Mouse (Mus musculus): ENCODE results near the gene Orc5. TPM values are rescaled to one million over a fixed set of nuclear protein-coding genes. Genes with fewer than 3 reads are reported as not detected.
"Not testable (repeated sequence)": the region's sequence is repeated elsewhere in the genome, so short reads cannot be mapped to it uniquely, and the experiment has no call there.

Gene Orc5
- polyA plus RNA-seq, 1 experiment from 2014 or later, result 37.2 TPM

DNA sequence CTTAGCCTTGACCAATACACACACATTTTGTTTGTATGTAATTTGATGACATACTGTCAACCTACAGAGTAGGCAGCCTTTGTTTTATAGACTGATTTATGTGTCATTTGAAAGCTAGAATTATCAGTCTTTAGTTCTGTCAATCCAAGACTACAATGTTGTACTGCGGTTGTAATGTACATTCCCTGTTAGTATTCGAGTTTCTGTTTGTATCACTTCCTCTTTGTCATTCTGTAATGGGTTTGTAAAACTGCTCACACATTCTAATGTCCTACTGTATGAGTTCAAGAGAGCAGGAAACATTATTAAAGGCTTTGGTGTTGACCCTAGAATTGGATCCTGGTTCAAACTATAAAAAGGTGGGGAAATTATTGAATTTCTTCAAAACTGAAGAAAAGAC lies 30.5 kb downstream of the Orc5 start:
- no peak for ATAC-seq (ENCODE audit: low read depth)

GRCm38 (mm10) chr5:22515745-22516144 lies 34.5 kb downstream of the Orc5 start:
- not testable (repeated sequence) for H3K4me3 ChIP-seq; H3K9ac ChIP-seq; H3K27me3 ChIP-seq; H3K27ac ChIP-seq (replicated peaks); ATAC-seq (ENCODE audit: low read depth); H3K9me3 ChIP-seq; H3K4me2 ChIP-seq; H3K4me1 ChIP-seq (replicated peaks)
- H3K36me3 ChIP-seq, result peaks cover 22% of the 10 kb centered on the region; the same call in 1 of the 2 replicates
- WGBS, result 85% methylated on average over 4 of the region's 4 CpGs

More for the DNA sequence above, 30.5 kb downstream of the Orc5 start:
- Histone ChIP-seq H3K9ac (no peak overlapping the region), H3K36me3 (peaks cover 42% of the 10 kb centered on the region), H3K27me3 (no peaks in the 10 kb centered on the region), H3K4me2 (no peak overlapping the region), H3K27ac (replicated peaks) (no peak overlapping the region), H3K9me3 (no peaks in the 10 kb centered on the region), H3K4me1 (replicated peaks) (no peaks in the 10 kb centered on the region), H3K4me3 (no peak overlapping the region)
- 88% methylated on average over 2 of the region's 2 CpGs for WGBS

GRCm38 (mm10) chr5:22514231-22514630 lies 36.0 kb downstream of the Orc5 start:
- not testable (repeated sequence) for H3K27me3 ChIP-seq; ATAC-seq (ENCODE audit: low read depth); H3K4me1 ChIP-seq (replicated peaks); H3K9ac ChIP-seq; H3K4me3 ChIP-seq; H3K27ac ChIP-seq (replicated peaks); H3K9me3 ChIP-seq; H3K4me2 ChIP-seq; H3K36me3 ChIP-seq
- WGBS, result no CpG with 5 or more reads among the region's 7 CpGs

DNA sequence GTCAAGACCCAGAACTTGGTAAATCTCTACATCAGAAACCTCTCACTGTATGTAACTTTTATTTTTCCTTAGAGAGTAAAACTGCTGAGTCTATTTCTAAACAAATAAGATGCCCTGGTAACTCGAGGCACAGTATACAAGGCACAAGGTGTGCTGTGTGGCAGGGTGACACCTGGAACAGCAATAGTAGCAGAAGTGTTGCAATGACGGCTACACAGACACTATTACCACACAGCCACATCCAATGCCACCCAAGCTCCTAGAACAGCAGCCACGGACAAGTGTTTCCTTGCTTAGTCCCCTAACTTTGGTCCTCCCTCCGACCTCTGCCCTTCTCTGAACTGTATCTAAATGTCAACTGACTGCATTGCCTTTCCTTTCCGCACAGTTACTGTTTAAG lies 37.6 kb downstream of the Orc5 start:
- H3K4me2 ChIP-seq; H3K27me3 ChIP-seq; ATAC-seq (ENCODE audit: low read depth); H3K36me3 ChIP-seq; H3K27ac ChIP-seq (replicated peaks); H3K9ac ChIP-seq; H3K9me3 ChIP-seq; H3K4me1 ChIP-seq (replicated peaks); H3K4me3 ChIP-seq: not testable (repeated sequence)
- no CpG with 5 or more reads among the region's 5 CpGs for WGBS

GRCm38 (mm10) chr5:22511824-22512223 lies 38.4 kb downstream of the Orc5 start:
- H3K9ac ChIP-seq, result no peak overlapping the region
- no peak overlapping the region for H3K27ac ChIP-seq (replicated peaks)
- no peaks in the 10 kb centered on the region for H3K9me3 ChIP-seq
- 0 out of 2 replicates have a peak, but pooled peaks cover 3% of the 10 kb centered on the region for H3K36me3 ChIP-seq
- 73% methylated on average over 8 of the region's 8 CpGs for WGBS
- H3K27me3 ChIP-seq, result no peaks in the 10 kb centered on the region
- H3K4me1 ChIP-seq (replicated peaks), result no peaks in the 10 kb centered on the region
- no peak for ATAC-seq (ENCODE audit: low read depth)
- no peak overlapping the region for H3K4me2 ChIP-seq
- no peak overlapping the region for H3K4me3 ChIP-seq

DNA sequence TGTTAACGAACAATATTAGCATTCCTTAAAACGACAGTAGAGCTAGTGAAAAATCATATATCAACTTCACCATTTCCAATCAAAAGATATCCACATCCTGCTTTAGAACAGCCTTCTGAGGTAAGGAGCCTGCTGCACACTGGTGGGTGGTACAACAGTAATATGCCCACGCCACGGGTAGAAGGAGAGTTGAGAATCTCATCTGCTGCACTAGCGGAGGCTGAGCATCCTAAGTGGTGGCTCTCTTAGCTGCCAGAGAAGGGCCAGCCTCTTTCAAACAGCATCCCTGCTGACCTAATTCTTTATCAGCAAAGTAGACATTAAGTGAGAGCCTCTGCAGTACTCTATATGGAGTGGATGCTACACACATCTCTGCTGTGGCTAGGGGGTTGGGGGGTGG lies 41.7 kb downstream of the Orc5 start:
- Histone ChIP-seq H3K27ac (replicated peaks) (no peak overlapping the region), H3K9me3 (no peaks in the 10 kb centered on the region), H3K4me3 (no peak overlapping the region), H3K36me3 (0 out of 2 replicates have a peak, but pooled peaks cover 3% of the 10 kb centered on the region), H3K9ac (no peak overlapping the region), H3K4me1 (replicated peaks) (no peaks in the 10 kb centered on the region), H3K27me3 (no peaks in the 10 kb centered on the region), H3K4me2 (no peak overlapping the region)
- WGBS, result 90% methylated on average over 5 of the region's 5 CpGs
- no peak for ATAC-seq (ENCODE audit: low read depth)

GRCm38 (mm10) chr5:22499437-22499836 lies 50.8 kb downstream of the Orc5 start:
- Histone ChIP-seq H3K9me3 (no peaks in the 10 kb centered on the region), H3K4me1 (replicated peaks) (no peaks in the 10 kb centered on the region), H3K27ac (replicated peaks) (no peak overlapping the region), H3K4me3 (no peak overlapping the region), H3K27me3 (no peaks in the 10 kb centered on the region), H3K9ac (no peak overlapping the region), H3K36me3 (peaks cover 20% of the 10 kb centered on the region), H3K4me2 (no peak overlapping the region)
- no peak for ATAC-seq (ENCODE audit: low read depth)
- 89% methylated on average over 5 of the region's 5 CpGs for WGBS

- H3K9ac ChIP-seq, result no peak overlapping the region
- no peak overlapping the region for H3K4me3 ChIP-seq
- peaks cover 9% of the 10 kb centered on the region; the same call in 1 of the 2 replicates for H3K36me3 ChIP-seq
- no peak overlapping the region for H3K4me2 ChIP-seq
- no peaks in the 10 kb centered on the region for H3K27me3 ChIP-seq
- no peaks in the 10 kb centered on the region for H3K4me1 ChIP-seq (replicated peaks)
- ATAC-seq (ENCODE audit: low read depth), result no peak
- no peaks in the 10 kb centered on the region for H3K9me3 ChIP-seq
- no peak overlapping the region for H3K27ac ChIP-seq (replicated peaks)
Observed at GRCm38 (mm10) chr5:22491088-22491487, 59.1 kb downstream of the Orc5 start.

- no peak overlapping the region for H3K9ac ChIP-seq
- H3K27ac ChIP-seq (replicated peaks), result no peak overlapping the region
- 74% methylated on average over 4 of the region's 4 CpGs for WGBS
- H3K36me3 ChIP-seq, result peaks cover 13% of the 10 kb centered on the region
- no peaks in the 10 kb centered on the region for H3K9me3 ChIP-seq
- H3K4me2 ChIP-seq, result no peak overlapping the region
- no peak for ATAC-seq (ENCODE audit: low read depth)
- H3K27me3 ChIP-seq, result no peaks in the 10 kb centered on the region
- no peak overlapping the region for H3K4me3 ChIP-seq
- H3K4me1 ChIP-seq (replicated peaks), result no peaks in the 10 kb centered on the region
Observed at GRCm38 (mm10) chr5:22489091-22489490, 61.1 kb downstream of the Orc5 start.

DNA sequence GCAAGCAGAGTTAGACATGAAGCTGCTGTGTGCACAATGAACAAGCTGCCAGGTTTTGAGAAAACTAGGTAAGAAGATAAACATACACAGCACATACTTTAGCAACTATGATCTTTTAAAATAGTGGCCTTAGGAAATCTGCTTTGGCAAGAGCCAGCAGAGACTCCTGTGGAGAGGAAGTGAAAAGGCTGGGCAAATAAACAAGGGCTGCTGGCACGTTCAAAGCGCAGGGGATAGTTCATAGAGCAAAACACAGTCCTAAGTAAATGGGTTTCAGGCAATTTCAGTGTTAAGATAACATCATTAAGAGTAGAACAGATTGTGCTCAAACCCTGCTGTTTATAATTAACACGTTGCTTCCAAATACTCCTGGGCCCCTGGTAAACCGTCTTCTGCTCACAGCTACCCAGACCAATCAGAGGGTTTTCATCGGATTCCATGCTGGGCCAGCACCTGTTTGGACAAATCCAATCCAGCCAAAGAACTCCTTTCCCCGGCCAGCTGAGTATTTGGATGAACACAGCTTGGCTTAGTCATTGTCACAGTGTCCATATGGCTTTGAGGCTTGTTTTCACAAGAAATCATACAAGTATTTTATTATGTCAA lies 63.5 kb downstream of the Orc5 start:
- Histone ChIP-seq H3K36me3 (peaks cover 19% of the 10 kb centered on the region), H3K4me2 (no peak overlapping the region), H3K4me1 (replicated peaks) (no peaks in the 10 kb centered on the region), H3K27me3 (no peaks in the 10 kb centered on the region), H3K9me3 (no peaks in the 10 kb centered on the region), H3K9ac (no peak overlapping the region), H3K27ac (replicated peaks) (no peak overlapping the region), H3K4me3 (no peak overlapping the region)
- 58% methylated on average over 6 of the region's 6 CpGs for WGBS
- no peak for ATAC-seq (ENCODE audit: low read depth)

DNA sequence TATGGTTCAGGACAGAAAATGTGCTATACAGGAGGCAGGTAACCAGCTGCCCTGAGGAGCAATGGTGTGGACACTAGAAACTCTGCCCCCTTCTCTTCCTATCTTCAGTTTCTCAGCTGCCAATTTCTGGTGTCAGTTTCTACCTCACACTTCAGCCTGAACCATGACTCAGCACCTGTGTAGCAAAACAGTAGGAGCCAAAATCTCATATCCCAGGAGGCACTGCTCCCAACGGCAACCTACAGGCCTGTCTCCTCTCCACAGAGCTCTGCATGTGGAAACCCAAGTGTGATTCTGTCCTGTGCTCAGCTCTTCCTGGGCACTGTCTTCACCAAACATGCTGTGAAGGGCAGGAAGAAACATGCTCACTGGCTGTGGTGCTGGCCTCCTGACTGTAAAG lies 64.5 kb downstream of the Orc5 start:
- Histone ChIP-seq H3K4me2 (no peak overlapping the region), H3K27me3 (no peaks in the 10 kb centered on the region), H3K4me1 (replicated peaks) (no peaks in the 10 kb centered on the region), H3K4me3 (no peak overlapping the region), H3K36me3 (peaks cover 19% of the 10 kb centered on the region), H3K9me3 (no peaks in the 10 kb centered on the region), H3K9ac (no peak overlapping the region), H3K27ac (replicated peaks) (no peak overlapping the region)
- WGBS, result 75% methylated on average over 1 of the region's 1 CpGs
- no peak for ATAC-seq (ENCODE audit: low read depth)

DNA sequence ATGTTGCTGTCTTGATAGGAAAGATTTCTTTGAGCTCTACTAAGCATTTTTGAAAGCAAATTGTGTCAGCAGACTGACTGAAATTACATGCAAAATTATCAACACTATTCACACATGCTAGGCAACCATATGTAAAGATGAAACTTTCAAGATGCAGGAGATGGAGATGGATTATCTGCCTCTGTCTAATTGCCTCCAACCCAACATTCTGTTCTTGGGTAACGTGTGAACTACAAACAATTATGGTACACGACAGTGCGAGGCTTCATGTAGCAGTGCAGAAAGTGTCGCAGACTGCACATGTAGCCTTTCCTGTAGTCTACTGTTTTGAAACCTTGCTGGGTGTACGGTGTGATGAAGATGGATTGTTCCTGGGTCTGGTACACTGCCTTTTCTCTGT lies 67.7 kb downstream of the Orc5 start:
- Histone ChIP-seq H3K4me2 (no peak overlapping the region), H3K36me3 (peaks cover 13% of the 10 kb centered on the region), H3K9me3 (no peaks in the 10 kb centered on the region), H3K27ac (replicated peaks) (no peak overlapping the region), H3K4me1 (replicated peaks) (no peaks in the 10 kb centered on the region), H3K9ac (no peak overlapping the region), H3K4me3 (no peak overlapping the region), H3K27me3 (no peaks in the 10 kb centered on the region)
- ATAC-seq (ENCODE audit: low read depth), result no peak
- 87% methylated on average over 5 of the region's 5 CpGs for WGBS

- H3K4me1 ChIP-seq (replicated peaks); H3K4me3 ChIP-seq; H3K36me3 ChIP-seq; H3K9ac ChIP-seq; H3K9me3 ChIP-seq; H3K4me2 ChIP-seq; H3K27ac ChIP-seq (replicated peaks); H3K27me3 ChIP-seq: not testable (repeated sequence)
- WGBS, result 87% methylated on average over 7 of the region's 11 CpGs
- peak; percentile 40; the same call in 1 of the 2 replicates for ATAC-seq (ENCODE audit: low read depth)
Observed at GRCm38 (mm10) chr5:22472445-22472844, 77.8 kb downstream of the Orc5 start.

Measured in neural tube, embryonic 13.5 days (tissue).